Mouse (Mus musculus): ENCODE results near the gene Sbno2.

GRCm38 (mm10) chr10:80116563-80116926, 11.2 kb upstream of the Sbno2 start:
- TF ChIP-seq CTCF (conservative IDR thresholded peaks at IDR 0.05 in 1 of 2, IDR thresholded peaks at IDR 0.05 in 1 of 2; ENCODE audit: low read depth in 2 of 2, low read length in 2 of 2) (no peak), ZNF384 (IDR thresholded peaks at IDR 0.05; ENCODE audit: low read depth, low read length) (no peak), CHD1 (IDR thresholded peaks at IDR 0.05; ENCODE audit: low read depth, low read length) (no peak), TCF12 (IDR thresholded peaks at IDR 0.05; ENCODE audit: low read depth, low read length) (no peak), POLR2A (IDR thresholded peaks at IDR 0.05; ENCODE audit: low read depth, low read length) (no peak), CHD2 (IDR thresholded peaks at IDR 0.05; ENCODE audit: low read length) (no peak), USF2 (conservative IDR thresholded peaks at IDR 0.05; ENCODE audit: low read depth, low read length) (no peak), RAD21 (IDR thresholded peaks at IDR 0.05; ENCODE audit: low read depth, low read length) (no peak), ELF1 (IDR thresholded peaks at IDR 0.05; ENCODE audit: low read depth, low read length) (no peak), EP300 (IDR thresholded peaks at IDR 0.05; ENCODE audit: low read length) (no peak), SMC3 (IDR thresholded peaks at IDR 0.05; ENCODE audit: low read depth, low read length) (no peak), E2F4 (IDR thresholded peaks at IDR 0.05; ENCODE audit: insufficient replicate concordance, low read depth, low read length) (no peak)

Measured in CH12.LX (cell line).